Mouse (Mus musculus) midbrain, embryonic 10.5 days (tissue): ENCODE data around the gene Zfp352. TPM values are rescaled to one million over a fixed set of nuclear protein-coding genes. Genes with fewer than 3 reads are reported as not detected.
"Not testable (repeated sequence)": the region's sequence is repeated elsewhere in the genome, so short reads cannot be mapped to it uniquely, and the experiment has no call there.

Source experiments
- DNase-seq: peaks from one replicate; pipeline ENCODE4 v3.0.0-alpha.2; 2017; ENCODE audit warnings: low spot score
- H3K27ac ChIP-seq: fragments of 300-500 bp; sonication (generic); replicated peaks from 2 replicates; pipeline ENCODE4 v1.5.1; 2016; ENCODE audit warnings: mild to moderate bottlenecking
- H3K27me3 ChIP-seq: fragments of 300-500 bp; sonication (generic); 2 replicates; pipeline ENCODE4 v1.6.1; 2016; ENCODE audit warnings: low read depth, mild to moderate bottlenecking; ENCODE audit not compliant: poor library complexity, severe bottlenecking
- H3K36me3 ChIP-seq: fragments of 300-500 bp; sonication (generic); 2 replicates; pipeline ENCODE4 v1.6.1; 2016; ENCODE audit warnings: mild to moderate bottlenecking, moderate library complexity
- H3K4me1 ChIP-seq: fragments of 300-500 bp; sonication (generic); 2 replicates; pipeline ENCODE4 v1.6.1; 2016
- H3K4me3 ChIP-seq: fragments of 300-500 bp; sonication (generic); 2 replicates; pipeline ENCODE4 v1.5.1; 2016; ENCODE audit warnings: mild to moderate bottlenecking, moderate library complexity
- H3K9me3 ChIP-seq: fragments of 300-500 bp; sonication (generic); replicated peaks from 2 replicates; pipeline ENCODE4 v1.6.1; 2016; ENCODE audit warnings: mild to moderate bottlenecking
- WGBS: fragments of 180-500 bp; shearing (Covaris S2); methylation state at CpG from one replicate; pipeline ENCODE4 v1.1.7; 2016; 5-methylcytosine and 5-hydroxymethylcytosine counted together
- polyA plus RNA-seq: library from polyadenylated mRNA; unstranded; fragments of >200 nt; fragmentation: Nextera tagmentation; extraction: Ambion mirVana; gene quantifications from 2 replicates; pipeline ENCODE4 v1.2.1, GENCODE M21; 2016

Zfp352 gene
- polyA plus RNA-seq, result not detected in 2 replicates

- Histone ChIP-seq H3K4me3 (no peak within 1 kb of the TSS), H3K27ac (no peak within 1 kb of the TSS), H3K9me3 (no peaks in the 10 kb centered on the region), H3K4me1 (no peaks in the 10 kb centered on the region), H3K36me3 (no peaks in the 10 kb centered on the region), H3K27me3 (no peaks in the 10 kb centered on the region)
- DNase-seq, result no peak
- 92% methylated on average over 2 of the region's 2 CpGs for WGBS
These were observed at the start of gene Zfp352 for GRCm38 (mm10) chr4:90218520-90218919. Gene Zfp352 (plus strand): TSS chr4:90218820.

DNA sequence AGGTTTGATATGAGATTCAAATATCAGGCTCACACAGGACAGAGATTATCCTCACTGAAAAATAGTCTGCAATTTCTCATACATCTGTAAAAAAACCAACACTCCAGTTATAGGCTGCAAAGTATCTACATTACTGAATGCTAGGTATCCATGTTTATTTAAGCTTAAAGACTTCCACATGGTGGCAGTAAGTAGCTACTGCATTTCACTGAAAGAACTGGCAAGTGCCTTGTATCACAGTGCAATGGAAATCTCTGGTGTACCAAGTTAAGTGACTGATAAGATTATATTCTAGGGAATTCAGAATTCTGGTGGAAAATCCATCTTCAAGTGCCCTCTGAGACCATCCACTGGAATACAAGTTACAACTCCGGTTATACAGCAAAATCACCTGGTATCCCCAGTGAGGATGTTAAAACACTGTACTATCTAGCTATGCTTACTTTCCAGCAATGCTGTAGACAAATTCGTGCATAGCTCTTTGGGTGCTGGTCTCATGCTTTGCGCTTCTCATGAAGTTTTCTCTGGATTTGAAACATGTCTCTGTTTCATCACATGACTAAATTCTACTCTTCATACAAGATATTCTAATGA lies 47.6 kb upstream of the Zfp352 start:
- no peak for DNase-seq
- WGBS, result 80% methylated on average over 3 of the region's 3 CpGs

GRCm38 (mm10) chr4:90174036-90174435 lies 44.6 kb upstream of the Zfp352 start:
- DNase-seq, result no peak
- WGBS, result 81% methylated on average over 1 of the region's 1 CpGs
- Histone ChIP-seq H3K36me3 (no peaks in the 10 kb centered on the region), H3K27me3 (no peaks in the 10 kb centered on the region), H3K9me3 (no peaks in the 10 kb centered on the region), H3K4me1 (no peaks in the 10 kb centered on the region), H3K27ac (no peak overlapping the region), H3K4me3 (no peak overlapping the region)

More for the DNA sequence above, 47.6 kb upstream of the Zfp352 start:
- no peaks in the 10 kb centered on the region for H3K9me3 ChIP-seq
- no peaks in the 10 kb centered on the region for H3K27me3 ChIP-seq
- H3K36me3 ChIP-seq, result no peaks in the 10 kb centered on the region
- H3K4me3 ChIP-seq, result no peak overlapping the region
- no peaks in the 10 kb centered on the region for H3K4me1 ChIP-seq
- H3K27ac ChIP-seq, result no peak overlapping the region

DNA sequence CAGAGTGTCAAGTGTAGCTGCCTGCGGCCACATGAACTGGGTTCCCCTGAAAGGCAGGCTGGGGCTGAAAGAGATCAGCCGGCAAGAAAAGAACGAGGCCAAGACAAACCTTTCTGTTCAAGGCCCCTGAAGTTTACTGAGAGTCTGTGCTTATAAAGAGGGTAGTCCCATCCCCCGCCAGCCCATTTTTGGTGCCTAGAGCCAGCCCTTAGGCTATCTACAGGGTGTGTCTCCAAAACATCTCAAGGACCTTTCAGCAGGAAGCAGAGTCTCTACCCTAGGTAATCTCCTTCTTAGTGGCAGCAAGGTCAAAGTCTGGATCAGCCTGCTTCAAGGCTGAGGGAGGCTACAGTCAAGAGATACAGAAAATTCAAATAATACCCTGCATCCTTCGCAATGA lies 15.2 kb upstream of the Zfp352 start:
- Histone ChIP-seq H3K4me1 (no peaks in the 10 kb centered on the region), H3K9me3 (no peaks in the 10 kb centered on the region), H3K36me3 (no peaks in the 10 kb centered on the region), H3K27me3 (no peaks in the 10 kb centered on the region), H3K27ac (no peak overlapping the region), H3K4me3 (no peak overlapping the region)
- 88% methylated on average over 5 of the region's 5 CpGs for whole genome bisulfite sequencing
- no peak for DNase-seq

- Histone ChIP-seq H3K27ac (no peak overlapping the region), H3K36me3 (no peaks in the 10 kb centered on the region), H3K9me3 (no peaks in the 10 kb centered on the region), H3K4me1 (no peaks in the 10 kb centered on the region), H3K27me3 (no peaks in the 10 kb centered on the region), H3K4me3 (no peak overlapping the region)
- 48% methylated on average over 1 of the region's 1 CpGs for WGBS
- no peak for DNase-seq
These were observed 7.1 kb upstream of the Zfp352 start for GRCm38 (mm10) chr4:90211475-90211874.

DNA sequence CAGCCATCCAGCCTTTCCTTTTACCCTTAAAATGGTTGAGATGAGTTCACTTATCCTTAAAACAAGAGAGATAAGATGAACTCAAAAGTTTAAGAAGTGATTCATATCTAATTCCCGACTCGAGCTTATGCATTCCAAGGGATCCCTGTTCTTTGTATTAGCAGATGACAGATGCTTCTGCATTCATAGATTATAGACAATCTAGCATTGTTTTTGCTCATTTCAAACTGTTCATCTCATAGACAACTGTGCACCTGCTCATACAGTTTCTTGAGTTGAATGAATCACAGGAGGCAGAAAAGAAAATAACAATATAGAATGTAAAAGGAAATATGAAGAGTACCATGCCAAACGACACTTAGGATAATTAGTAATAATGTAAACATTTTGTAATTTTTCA lies 6.5 kb upstream of the Zfp352 start:
- 87% methylated on average over 3 of the region's 3 CpGs for WGBS
- Histone ChIP-seq H3K27ac (no peak overlapping the region), H3K4me1 (no peaks in the 10 kb centered on the region), H3K27me3 (no peaks in the 10 kb centered on the region), H3K4me3 (no peak overlapping the region), H3K36me3 (no peaks in the 10 kb centered on the region), H3K9me3 (no peaks in the 10 kb centered on the region)
- no peak for DNase-seq

GRCm38 (mm10) chr4:90235646-90236045 lies 17.0 kb downstream of the Zfp352 start:
- H3K4me1 ChIP-seq, DNase-seq, H3K36me3 ChIP-seq, H3K27ac ChIP-seq, H3K9me3 ChIP-seq, H3K27me3 ChIP-seq, H3K4me3 ChIP-seq: not testable (repeated sequence)
- WGBS, result 91% methylated on average over 5 of the region's 5 CpGs

DNA sequence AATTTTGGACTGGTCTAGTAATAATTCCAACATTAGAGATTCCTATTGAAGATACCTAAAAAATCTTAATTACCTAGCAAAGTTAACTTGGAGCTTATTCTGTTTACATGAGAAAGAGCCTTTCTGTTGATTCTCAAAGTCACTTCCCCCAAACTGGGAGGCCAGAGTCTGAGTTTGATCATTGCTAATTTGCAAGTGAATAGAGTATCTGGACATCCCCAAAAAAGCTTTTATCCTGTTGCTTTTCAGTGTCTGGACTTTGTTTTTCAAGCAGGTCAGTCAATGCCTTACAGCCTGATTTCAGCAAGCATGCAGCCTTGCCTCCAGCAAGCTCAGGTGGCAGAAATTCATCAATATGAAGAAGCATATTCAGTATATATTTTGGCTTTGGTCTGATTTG lies 51.2 kb downstream of the Zfp352 start:
- no peaks in the 10 kb centered on the region for H3K36me3 ChIP-seq

More for the DNA sequence above, 51.2 kb downstream of the Zfp352 start:
- H3K4me3 ChIP-seq, result no peak overlapping the region
- no peaks in the 10 kb centered on the region for H3K27me3 ChIP-seq
- no peaks in the 10 kb centered on the region for H3K4me1 ChIP-seq
- peaks cover 43% of the 10 kb centered on the region for H3K9me3 ChIP-seq
- DNase-seq, result no peak
- H3K27ac ChIP-seq, result no peak overlapping the region
